Mouse (Mus musculus) frontal cortex, postnatal 14 days (tissue): Measurements from ENCODE around the gene Thada.

ENCODE experiments used
- DNase-seq, 2 experiments: peaks; one replicate each; pipeline ENCODE4 v3.0.0; 2022; ENCODE audit warnings: low spot score in 2 of 2

Thada gene

GRCm38 (mm10) chr17:84474312-84474711, 8.3 kb upstream of the Thada start:
- DNase-seq: no peak

- DNase-seq: no peak
These were observed 31.0 kb downstream of the Thada start for GRCm38 (mm10) chr17:84435012-84435411.

GRCm38 (mm10) chr17:84434233-84434632, 31.8 kb downstream of the Thada start:
- DNase-seq: no peak

GRCm38 (mm10) chr17:84431991-84432390, 34.0 kb downstream of the Thada start:
- DNase-seq: no peak

GRCm38 (mm10) chr17:84424258-84424657, 41.7 kb downstream of the Thada start:
- no peak for DNase-seq

- no peak for DNase-seq
These were observed 43.1 kb downstream of the Thada start for GRCm38 (mm10) chr17:84422916-84423315.

- DNase-seq: no peak
These were observed 43.8 kb downstream of the Thada start for GRCm38 (mm10) chr17:84422001-84422785.

- no peak for DNase-seq
These were observed 45.0 kb downstream of the Thada start for GRCm38 (mm10) chr17:84421042-84421441.

- DNase-seq: no peak
These were observed 45.7 kb downstream of the Thada start for GRCm38 (mm10) chr17:84420276-84420639.

GRCm38 (mm10) chr17:84419326-84420275, 46.4 kb downstream of the Thada start:
- peak; percentile 15 to 22 for DNase-seq

GRCm38 (mm10) chr17:84415936-84416335, 50.1 kb downstream of the Thada start:
- DNase-seq: no peak

GRCm38 (mm10) chr17:84408731-84409130, 57.3 kb downstream of the Thada start:
- no peak for DNase-seq

- DNase-seq: no peak
These were observed 60.4 kb downstream of the Thada start for GRCm38 (mm10) chr17:84405616-84406015.

- DNase-seq: no peak
These were observed 64.2 kb downstream of the Thada start for GRCm38 (mm10) chr17:84401796-84402195.

GRCm38 (mm10) chr17:84399431-84399830, 66.6 kb downstream of the Thada start:
- DNase-seq: no peak

- DNase-seq: no peak
These were observed 76.0 kb downstream of the Thada start for GRCm38 (mm10) chr17:84390026-84390425.

- DNase-seq: no peak
These were observed 79.8 kb downstream of the Thada start for GRCm38 (mm10) chr17:84386176-84386575.

GRCm38 (mm10) chr17:84385696-84386095, 80.3 kb downstream of the Thada start:
- DNase-seq: no peak

- DNase-seq: no peak
These were observed 81.3 kb downstream of the Thada start for GRCm38 (mm10) chr17:84384661-84385060.

- no peak for DNase-seq
These were observed 85.7 kb downstream of the Thada start for GRCm38 (mm10) chr17:84380340-84380739.

- DNase-seq: no peak
These were observed 89.1 kb downstream of the Thada start for GRCm38 (mm10) chr17:84376882-84377281.

- DNase-seq: no peak
These were observed 93.5 kb downstream of the Thada start for GRCm38 (mm10) chr17:84372411-84373045.
